Mouse (Mus musculus) skeletal muscle tissue, adult 2 months (tissue): ENCODE measurements around the gene M1ap.

Experiments
- DNase-seq: peaks from one replicate; pipeline ENCODE4 v3.0.0-alpha.2; 2012; ENCODE audit warnings: low read depth, low spot score

M1ap gene

DNA sequence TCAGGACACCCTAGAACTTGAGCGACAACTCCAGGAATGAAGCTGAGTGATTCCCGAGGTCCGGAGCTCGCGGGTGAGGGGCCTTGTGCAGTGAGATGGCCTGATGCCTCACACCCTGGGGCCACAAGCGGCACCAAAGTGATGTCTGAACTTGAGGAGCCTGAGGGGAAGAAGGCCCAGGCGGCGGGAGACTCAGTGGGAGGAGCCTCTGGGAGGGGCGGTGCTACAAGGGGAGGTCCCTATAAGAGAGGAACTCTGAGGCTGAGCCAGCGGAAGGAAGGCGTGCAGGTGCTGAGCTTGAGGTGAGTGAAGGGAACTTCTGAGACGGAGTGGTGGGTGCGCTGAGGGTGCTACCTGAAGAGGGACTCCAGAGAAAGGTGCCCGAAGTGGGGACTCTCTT, at the start of gene M1ap:
M1ap (plus strand) TSS at position 252 of the 400 bp plus-strand sequence.
- no peak for DNase-seq

DNA sequence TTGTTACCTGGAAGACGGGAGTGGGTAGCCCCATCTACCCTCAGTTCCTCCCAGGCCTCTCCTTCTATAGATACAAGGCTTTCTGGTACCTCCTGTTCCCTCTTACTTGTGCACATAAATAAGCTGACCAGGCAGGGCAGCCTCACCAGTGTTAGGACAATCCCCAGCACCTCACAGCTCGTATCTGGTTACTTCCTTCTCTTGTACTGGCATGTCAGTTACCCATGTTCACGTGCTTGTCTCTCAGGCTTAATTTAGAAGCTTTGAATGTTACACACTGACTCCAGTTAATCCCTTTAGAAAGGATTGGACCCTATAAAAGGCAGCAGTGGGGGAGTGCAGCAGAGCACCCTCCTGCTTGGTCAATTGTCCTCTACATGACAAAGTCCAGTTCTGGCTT, 49.4 kb upstream of the M1ap start:
- DNase-seq: no peak

- DNase-seq: no peak
Measured at GRCm38 (mm10) chr6:82898227-82898626, 48.5 kb upstream of the M1ap start.

DNA sequence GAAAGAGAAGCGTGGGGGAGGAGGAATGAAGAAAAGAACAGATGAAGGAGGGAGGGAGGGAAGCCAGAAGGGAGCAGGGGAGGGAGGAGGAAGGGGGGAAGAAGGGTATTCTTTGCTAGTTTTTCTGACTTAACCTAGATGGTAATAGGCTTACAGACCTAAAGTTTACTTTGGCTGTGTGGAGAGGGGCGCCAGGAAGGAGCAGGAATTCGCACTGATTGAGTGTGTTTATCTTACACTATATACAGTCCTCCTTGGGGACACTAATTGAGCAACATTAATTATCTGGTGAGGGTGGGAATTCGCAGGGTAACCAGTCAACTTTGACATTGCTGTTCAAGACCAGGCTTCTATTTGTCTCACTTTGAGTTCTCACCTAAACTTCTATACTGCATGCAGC, 48.0 kb upstream of the M1ap start:
- no peak for DNase-seq

- no peak for DNase-seq
Measured at GRCm38 (mm10) chr6:82902559-82902958, 44.1 kb upstream of the M1ap start.

GRCm38 (mm10) chr6:82906985-82907384, 39.7 kb upstream of the M1ap start:
- DNase-seq: no peak

DNA sequence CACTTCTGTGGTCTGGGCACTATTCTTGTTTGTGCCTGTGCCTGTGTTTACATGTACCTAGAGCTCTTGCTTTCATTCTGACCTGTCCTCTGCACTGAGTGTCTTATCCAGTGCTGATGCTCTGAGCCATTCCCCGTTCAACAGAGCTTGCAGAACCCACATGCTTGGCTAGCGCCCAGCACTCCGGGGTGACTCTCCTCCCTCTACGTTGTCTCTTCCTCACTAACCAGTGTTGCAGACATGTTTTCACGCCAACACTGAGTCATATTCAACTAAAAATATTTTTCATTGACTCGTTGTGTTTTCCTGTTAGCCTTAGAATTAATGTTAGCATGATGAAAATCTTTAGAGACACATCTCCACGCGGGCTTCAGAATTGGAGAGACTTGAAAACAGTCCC, 38.7 kb upstream of the M1ap start:
- DNase-seq: peak; percentile 44

- peak; percentile 50 for DNase-seq
Measured at GRCm38 (mm10) chr6:82909136-82909855, 37.4 kb upstream of the M1ap start.

- no peak for DNase-seq
Measured at GRCm38 (mm10) chr6:82911303-82911702, 35.4 kb upstream of the M1ap start.

GRCm38 (mm10) chr6:82913336-82914247, 33.1 kb upstream of the M1ap start:
- DNase-seq: no peak

GRCm38 (mm10) chr6:82915889-82916288, 30.8 kb upstream of the M1ap start:
- DNase-seq: no peak

- no peak for DNase-seq
Measured at GRCm38 (mm10) chr6:82916459-82916858, 30.2 kb upstream of the M1ap start.

DNA sequence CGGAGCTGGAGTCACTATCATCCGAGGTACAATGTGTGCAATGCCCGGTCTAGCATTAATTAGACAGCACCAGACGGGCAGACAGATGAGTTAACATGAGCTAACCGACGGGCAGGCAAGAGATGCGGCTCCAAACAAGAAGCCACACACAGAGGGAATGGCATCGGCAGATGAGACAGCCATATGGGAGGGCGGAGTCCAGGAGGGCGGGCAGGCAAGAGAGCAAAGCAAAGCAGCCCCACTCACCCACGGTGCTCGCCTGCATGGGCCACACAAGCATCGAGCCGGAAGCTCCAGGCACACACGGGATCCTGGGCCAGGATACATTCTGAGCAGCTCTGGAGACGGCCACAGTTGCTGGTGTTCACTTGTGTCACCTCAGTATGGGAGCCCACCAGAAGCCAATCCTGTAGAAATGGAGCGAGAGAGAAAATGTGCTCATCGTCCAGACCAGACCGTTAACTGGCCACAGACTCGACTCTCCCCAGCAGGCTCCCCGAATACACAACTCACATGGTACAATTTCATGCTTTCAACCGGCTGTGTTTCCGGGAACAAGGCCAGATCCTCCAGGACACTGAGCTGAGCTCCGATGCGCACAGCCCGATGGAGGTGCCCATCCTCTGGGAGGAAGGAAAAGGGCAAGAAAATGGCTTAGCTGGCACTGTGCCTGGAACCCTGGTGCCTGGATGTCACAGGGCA, 29.5 kb upstream of the M1ap start:
- DNase-seq: no peak

GRCm38 (mm10) chr6:82917778-82918129, 28.9 kb upstream of the M1ap start:
- DNase-seq: no peak

DNA sequence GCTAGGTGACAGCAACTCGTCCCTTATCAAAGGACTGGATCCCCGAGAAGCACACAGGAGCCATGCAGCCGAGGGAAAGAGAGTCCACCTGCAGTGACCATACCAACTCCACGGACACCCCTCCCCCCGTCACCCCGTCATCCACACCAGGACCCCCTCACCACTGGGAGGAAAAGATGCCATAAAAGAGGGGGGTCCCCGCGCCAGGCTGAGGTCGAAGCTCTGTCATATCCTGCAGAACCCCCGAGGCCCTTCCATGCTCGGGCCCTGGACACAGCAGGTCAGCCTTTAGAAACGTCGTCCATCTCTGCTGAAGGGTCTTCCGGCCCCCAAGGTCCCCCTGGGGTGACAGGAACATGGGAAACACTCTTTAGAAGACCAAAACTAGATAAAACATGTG, 28.3 kb upstream of the M1ap start:
- no peak for DNase-seq

GRCm38 (mm10) chr6:82919520-82919919, 27.2 kb upstream of the M1ap start:
- no peak for DNase-seq

GRCm38 (mm10) chr6:82921426-82922224, 25.1 kb upstream of the M1ap start:
- no peak for DNase-seq

DNA sequence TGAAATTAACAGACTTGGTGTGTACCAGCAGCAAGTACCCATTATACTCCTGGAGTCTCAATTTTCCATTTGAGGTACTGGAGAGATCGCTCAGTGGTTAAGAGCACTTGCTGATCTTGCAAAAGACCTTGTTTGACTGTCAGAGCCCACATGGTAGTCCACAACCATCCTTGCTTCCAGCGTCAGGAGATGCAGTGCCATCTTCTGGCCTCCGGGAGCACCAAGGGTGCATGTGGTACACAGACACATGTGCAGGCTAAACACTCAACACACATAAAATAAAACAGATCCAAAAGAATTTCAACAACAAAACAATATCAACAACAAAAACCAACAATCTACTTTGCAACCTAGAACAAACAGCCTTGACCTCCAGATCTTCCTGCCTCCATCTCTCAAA, 21.7 kb upstream of the M1ap start:
- DNase-seq: no peak

GRCm38 (mm10) chr6:82926106-82926505, 20.6 kb upstream of the M1ap start:
- DNase-seq: no peak

- no peak for DNase-seq
Measured at GRCm38 (mm10) chr6:82926528-82926927, 20.2 kb upstream of the M1ap start.

DNA sequence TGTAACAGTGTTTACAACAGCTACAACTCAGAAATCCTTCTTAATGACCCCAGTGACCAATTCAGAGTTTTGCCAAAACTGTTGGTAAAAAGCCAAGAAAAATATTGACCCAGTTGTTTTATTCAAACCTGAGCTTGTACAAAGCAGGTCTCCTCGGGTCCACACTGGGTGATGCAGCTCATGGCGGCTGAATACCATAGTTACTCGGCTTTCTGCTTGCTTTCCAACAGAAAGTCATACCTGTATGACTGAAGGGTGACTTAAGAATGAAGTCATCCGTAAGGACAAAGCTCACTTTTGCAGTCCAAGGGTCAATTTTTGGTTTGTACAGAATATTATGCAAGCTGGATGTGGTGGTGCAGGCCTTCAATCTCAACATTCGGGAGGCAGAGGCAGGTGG, 19.1 kb upstream of the M1ap start:
- no peak for DNase-seq
